Mouse (Mus musculus) gastrocnemius, adult 2 months (tissue): ENCODE measurements at regions not wholly inside any gene's neighbourhood (a gene's known extent, or its start where the extent isn't known, plus 50 kb on each side); places are given as distances from the start of the nearest gene placed in this dataset.

Experiments
- DNase-seq: peaks from one replicate; pipeline ENCODE4 v3.0.0; 2022
- H3K27ac ChIP-seq: fragments of 200-600 bp; 2 replicates; pipeline ENCODE4 v1.8.1; 2022; ENCODE audit warnings: mild to moderate bottlenecking
- H3K4me3 ChIP-seq: fragments of 200-600 bp; 2 replicates; pipeline ENCODE4 v1.8.1; 2022; ENCODE audit warnings: mild to moderate bottlenecking, moderate library complexity
- CTCF ChIP-seq: fragments of 200-600 bp; IDR thresholded peaks from 2 replicates; pipeline ENCODE4 v1.8.1; 2022; ENCODE audit warnings: antibody characterized with exemption, mild to moderate bottlenecking, moderate library complexity
- intact Hi-C: fragments of 180-260 bp; cut with DNase I; formaldehyde crosslinking; loops from one replicate; pipeline ENCODE4 v1.15.1; 2025

GRCm38 (mm10) chr6:89013690-89014061 is 111.6 kb downstream of the Tpra1 start:
- intact Hi-C loops, result no loop called here
- no peak for DNase-seq
- H3K4me3 ChIP-seq, result no peak overlapping the region
- no peak overlapping the region for H3K27ac ChIP-seq
- no peak for TF ChIP-seq CTCF

DNA sequence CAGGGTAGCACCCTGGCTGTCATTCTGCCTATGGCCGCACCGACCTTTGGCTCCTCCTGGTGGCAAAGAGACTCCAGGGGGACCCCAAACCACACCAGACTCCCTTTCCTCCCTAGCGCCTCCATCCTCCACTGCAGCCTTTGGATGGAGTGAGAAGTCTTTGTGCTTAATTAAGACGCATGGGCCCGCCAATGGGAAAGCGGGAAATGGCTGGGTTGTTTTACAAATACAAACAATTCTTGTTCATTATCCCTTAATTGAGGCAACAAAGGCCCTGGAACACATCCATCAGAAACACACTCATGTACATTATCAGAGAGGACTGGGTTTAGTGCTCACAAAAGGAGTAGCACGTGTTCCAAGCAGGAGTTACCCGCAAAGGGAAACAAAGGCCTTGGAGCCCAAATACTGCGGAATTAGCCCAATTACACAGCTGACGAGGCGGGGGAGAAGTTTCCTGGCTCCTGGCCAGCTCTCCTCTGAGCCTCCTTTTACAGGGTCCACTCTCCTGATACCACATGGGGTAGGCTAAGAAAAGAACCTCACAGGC is 122.1 kb downstream of the Tpra1 start:
- DNase-seq, result no peak
- no peak for TF ChIP-seq CTCF
- intact Hi-C loops, result no loop called here
- Histone ChIP-seq H3K27ac (no peak overlapping the region), H3K4me3 (no peak overlapping the region)

- H3K4me3 ChIP-seq, result no peak overlapping the region
- TF ChIP-seq CTCF, result peak; percentile 53
- no peak for DNase-seq
- H3K27ac ChIP-seq, result no peak overlapping the region
- intact Hi-C loops, result loop anchor here (2.0 kb wide), 1 partner anchor 107 kb away; no protein-coding TSS in a partner anchor
These were observed 131.6 kb downstream of the Tpra1 start for GRCm38 (mm10) chr6:89033433-89034298.

DNA sequence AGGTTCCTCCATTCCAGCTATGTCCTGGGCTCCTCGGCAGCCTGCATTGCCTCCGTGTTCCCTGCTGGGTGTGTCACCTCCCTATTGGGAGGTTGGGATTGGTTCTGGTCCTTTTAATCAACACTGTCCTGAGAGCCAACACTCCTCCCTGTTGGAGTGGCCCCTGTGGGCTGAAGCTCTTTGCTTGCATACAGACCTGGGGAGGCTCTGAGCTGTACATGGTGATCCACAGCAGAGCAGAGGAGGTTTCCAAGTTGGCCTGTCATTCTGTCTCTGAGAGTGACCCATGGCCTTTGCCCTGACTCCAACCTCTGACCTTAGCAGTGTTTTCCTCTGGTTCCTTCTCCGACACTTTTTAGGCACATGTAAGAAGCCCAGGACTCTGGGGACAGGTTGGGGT is 132.4 kb downstream of the Tpra1 start:
- no peak for DNase-seq
- no peak for TF ChIP-seq CTCF
- intact Hi-C loops, result no loop called here
- H3K4me3 ChIP-seq, result no peak overlapping the region
- H3K27ac ChIP-seq, result no peak overlapping the region

DNA sequence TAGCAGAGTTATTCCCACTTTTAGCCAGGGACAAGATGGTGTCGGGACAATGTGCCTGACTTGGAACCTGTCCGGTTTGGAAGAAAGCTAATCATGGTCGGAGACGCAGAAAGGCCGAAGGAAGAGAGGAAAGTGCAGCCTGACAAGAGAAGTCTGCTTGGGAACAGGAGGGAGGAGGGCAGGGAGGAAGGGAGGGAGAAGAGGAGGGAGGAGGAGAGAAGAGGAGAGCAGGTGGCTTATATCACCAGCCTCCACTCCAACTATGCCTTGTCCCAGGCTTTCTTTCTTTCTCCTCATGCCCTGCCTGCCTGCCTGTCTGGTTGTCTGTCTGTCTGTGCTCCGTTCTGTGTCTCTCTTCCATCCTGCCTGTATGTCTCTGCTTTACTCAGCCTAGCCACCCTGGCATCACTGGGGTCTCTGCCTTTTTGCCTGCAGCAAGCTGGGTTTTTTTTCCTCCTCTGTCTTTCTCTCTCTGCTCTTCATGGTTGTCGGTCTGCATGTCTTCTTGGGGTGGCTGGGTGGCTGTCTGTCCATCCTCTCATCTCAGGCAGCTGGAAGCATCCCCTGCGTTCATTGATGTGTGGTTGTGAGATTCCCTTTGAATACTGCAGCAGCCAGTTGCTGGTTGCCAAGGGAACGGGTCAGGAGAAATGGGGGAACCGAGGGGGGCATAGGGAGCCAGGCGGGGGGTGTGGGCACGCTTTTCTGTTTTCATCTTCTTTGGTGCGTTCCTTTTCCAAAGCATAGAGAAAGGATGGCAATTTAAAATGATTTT is 133.2 kb downstream of the Tpra1 start:
- Histone ChIP-seq H3K27ac (no peak overlapping the region), H3K4me3 (no peak overlapping the region)
- intact Hi-C loops, result no loop called here
- no peak for TF ChIP-seq CTCF
- DNase-seq, result no peak

GRCm38 (mm10) chr6:89035836-89036156 is 133.7 kb downstream of the Tpra1 start:
- no peak for TF ChIP-seq CTCF
- H3K4me3 ChIP-seq, result no peak overlapping the region
- no peak overlapping the region for H3K27ac ChIP-seq
- no peak for DNase-seq
- intact Hi-C loops, result loop anchor here (2.0 kb wide), 1 partner anchor 101 kb away; no protein-coding TSS in a partner anchor

DNA sequence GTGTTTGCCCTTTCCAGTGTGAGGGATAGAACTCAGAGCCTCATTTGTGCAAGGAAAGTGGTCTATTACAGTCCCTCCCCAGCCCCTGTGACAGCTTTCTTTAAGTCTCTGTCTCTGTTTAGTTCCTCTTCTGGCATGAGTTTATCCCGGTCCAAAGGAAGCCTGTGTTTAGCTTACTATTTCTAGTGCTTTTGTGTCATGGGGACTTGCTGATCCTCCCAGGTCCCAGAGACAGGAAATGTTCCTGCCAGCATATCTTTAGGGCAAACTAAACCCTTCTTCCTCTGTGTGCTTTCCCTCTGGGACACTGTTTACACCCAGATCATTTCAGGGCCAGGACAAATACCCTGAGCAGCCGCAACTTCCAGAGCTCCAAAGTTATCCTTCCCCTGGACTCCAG is 135.3 kb downstream of the Tpra1 start:
- no peak overlapping the region for H3K27ac ChIP-seq
- no peak for TF ChIP-seq CTCF
- intact Hi-C loops, result loop anchor here (2.0 kb wide), 1 partner anchor 103 kb away; no protein-coding TSS in a partner anchor
- H3K4me3 ChIP-seq, result no peak overlapping the region
- DNase-seq, result no peak

GRCm38 (mm10) chr6:89037901-89038300 is 135.8 kb downstream of the Tpra1 start:
- no peak overlapping the region for H3K4me3 ChIP-seq
- intact Hi-C loops, result loop anchor here (2.0 kb wide), 1 partner anchor 103 kb away; no protein-coding TSS in a partner anchor
- TF ChIP-seq CTCF, result no peak
- DNase-seq, result no peak
- no peak overlapping the region for H3K27ac ChIP-seq

DNA sequence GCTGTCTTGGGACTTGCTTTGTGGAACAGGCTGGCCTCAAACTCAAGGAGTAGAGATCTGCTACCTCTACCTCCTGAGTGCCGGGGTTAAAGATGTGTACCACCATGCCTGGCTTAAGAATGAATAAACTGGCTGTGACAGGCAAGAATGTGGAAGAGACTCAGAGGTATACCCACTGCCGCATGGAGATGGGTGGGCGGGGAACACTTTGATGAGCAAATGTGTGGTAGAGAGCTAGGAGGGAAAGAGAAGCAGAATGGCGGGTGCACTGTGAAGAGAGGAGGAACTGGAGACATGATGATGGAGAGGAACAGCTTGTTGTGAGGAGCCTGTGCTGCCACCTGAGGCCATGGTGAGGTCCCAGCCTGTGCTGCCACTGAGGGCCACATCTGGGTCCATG is 138.9 kb downstream of the Tpra1 start:
- H3K4me3 ChIP-seq, result no peak overlapping the region
- no peak for DNase-seq
- TF ChIP-seq CTCF, result no peak
- intact Hi-C loops, result no loop called here
- no peak overlapping the region for H3K27ac ChIP-seq

DNA sequence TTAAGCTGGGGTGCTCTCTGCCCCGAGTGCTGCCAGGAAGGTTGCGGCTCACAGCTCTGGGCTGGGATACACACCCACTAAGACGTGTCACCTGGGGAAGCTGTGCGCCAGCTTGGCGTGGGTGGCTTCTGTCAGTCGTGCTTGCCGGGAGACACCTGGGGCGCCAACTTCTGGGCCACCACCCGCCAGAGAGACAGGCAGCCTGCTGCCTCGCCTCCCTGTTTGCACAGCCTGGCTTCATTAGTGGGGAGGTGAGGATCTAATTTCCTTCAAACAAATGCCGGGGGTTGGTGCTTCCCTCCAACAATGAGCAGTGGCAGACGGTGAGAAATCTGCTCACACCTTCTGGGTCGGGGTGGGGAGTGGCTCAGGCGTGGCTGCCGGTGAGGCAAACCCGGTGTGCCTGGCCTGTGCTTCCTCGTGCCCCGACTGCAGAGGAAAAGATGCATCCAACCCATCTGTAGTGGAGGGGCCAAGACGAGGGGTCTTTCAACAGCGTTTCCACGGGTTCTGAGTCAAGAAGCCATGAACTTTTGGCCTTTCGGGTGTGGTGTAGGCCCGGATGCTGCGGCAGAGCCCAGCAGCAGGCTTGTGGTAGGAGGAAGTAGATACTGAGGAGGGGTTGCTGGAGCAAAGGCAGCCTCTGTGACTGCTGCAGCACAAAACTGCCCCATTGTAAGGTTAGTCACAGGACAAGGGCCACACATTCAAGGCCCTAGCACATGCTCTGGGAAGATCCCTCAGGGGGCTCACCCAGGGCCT is 140.6 kb downstream of the Tpra1 start:
- H3K4me3 ChIP-seq, result no peak overlapping the region
- TF ChIP-seq CTCF, result no peak
- intact Hi-C loops, result no loop called here
- DNase-seq, result no peak
- no peak overlapping the region for H3K27ac ChIP-seq

DNA sequence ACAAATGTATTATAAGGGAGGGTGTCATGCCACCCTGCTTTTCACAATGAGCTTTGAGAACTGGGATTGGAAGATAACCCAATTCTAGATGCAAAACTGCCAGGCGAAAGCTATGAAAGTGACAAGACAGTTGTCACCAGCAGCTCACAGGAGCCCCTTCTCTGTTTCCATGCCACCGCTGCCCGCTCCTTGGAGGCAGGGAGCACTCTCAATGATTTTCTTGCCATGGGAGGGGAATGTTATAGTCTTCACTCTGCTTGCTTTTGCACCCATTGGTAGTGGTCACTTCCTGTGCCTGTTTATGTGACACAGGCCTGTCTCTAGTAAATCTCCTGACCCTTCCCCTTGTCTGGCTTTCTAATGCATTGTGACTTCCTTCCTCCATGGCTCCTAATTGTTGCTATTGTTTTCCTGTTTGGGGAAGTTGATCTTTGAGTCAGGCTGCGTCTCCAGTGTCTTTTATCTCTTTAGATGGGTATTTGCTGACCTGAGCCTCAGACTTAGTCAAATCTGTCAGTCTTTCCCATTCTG is 143.4 kb downstream of the Tpra1 start:
- DNase-seq, result no peak
- intact Hi-C loops, result no loop called here
- TF ChIP-seq CTCF, result no peak
- no peak overlapping the region for H3K27ac ChIP-seq
- no peak overlapping the region for H3K4me3 ChIP-seq

DNA sequence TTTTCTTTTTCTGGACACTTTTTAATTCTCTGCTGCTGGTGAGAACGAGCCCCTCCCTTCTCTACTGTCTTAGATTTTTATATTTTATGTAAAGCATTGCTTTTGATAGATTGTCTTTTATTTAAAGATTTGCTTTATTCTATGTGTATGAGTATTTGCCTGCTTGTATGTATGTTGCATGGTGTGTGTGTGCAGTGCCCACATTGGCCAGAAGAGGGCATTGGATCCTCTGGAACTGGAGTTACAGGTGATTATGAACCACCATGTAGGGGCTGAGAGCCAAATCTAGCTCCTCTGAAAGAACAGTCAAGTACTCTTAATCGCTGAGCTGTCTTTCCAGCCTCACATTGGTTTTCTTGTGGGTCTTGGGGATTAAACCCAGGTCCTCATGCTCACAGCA is 144.4 kb downstream of the Tpra1 start:
- H3K4me3 ChIP-seq, result no peak overlapping the region
- no peak overlapping the region for H3K27ac ChIP-seq
- TF ChIP-seq CTCF, result peak; percentile 38
- intact Hi-C loops, result no loop called here
- no peak for DNase-seq
